Mouse (Mus musculus) hindbrain, embryonic 14.5 days (tissue): Measurements from ENCODE around the gene Npsr1. TPM values are rescaled to one million over a fixed set of nuclear protein-coding genes. Genes with fewer than 3 reads are reported as not detected.

Source experiments
- ATAC-seq: fragments of 200-750 bp; cut with Nextera tagmentation; 2 replicates; pipeline ENCODE4 v1.8.0; 2017; ENCODE audit warnings: moderate number of reproducible peaks, mild to moderate bottlenecking, moderate TSS enrichment, moderate library complexity; ENCODE audit not compliant: low FRiP score
- DNase-seq: peaks from one replicate; pipeline ENCODE4 v3.0.0-alpha.2; 2015; ENCODE audit warnings: low spot score
- H3K27ac ChIP-seq: fragments of 300-500 bp; sonication (generic); 2 replicates; pipeline ENCODE4 v1.5.1; 2014; ENCODE audit warnings: mild to moderate bottlenecking, moderate library complexity
- H3K27me3 ChIP-seq: fragments of 300-500 bp; sonication (generic); 2 replicates; pipeline ENCODE4 v1.6.1; 2014; ENCODE audit warnings: mild to moderate bottlenecking, low read length, mixed read lengths; ENCODE audit not compliant: control insufficient read depth, insufficient read depth
- H3K36me3 ChIP-seq: fragments of 300-500 bp; sonication (generic); replicated peaks from 2 replicates; pipeline ENCODE4 v1.6.1; 2014; ENCODE audit not compliant: control insufficient read depth, insufficient read depth
- H3K4me1 ChIP-seq: fragments of 300-500 bp; sonication (generic); replicated peaks from 2 replicates; pipeline ENCODE4 v1.6.1; 2014; ENCODE audit warnings: antibody characterized with exemption, low read length, mixed read lengths; ENCODE audit not compliant: control insufficient read depth, insufficient read depth
- H3K4me2 ChIP-seq: fragments of 300-500 bp; sonication (generic); replicated peaks from 2 replicates; pipeline ENCODE4 v1.6.1; 2014; ENCODE audit warnings: mild to moderate bottlenecking, moderate library complexity
- H3K4me3 ChIP-seq: fragments of 300-500 bp; sonication (generic); replicated peaks from 2 replicates; pipeline ENCODE4 v1.5.1; 2014; ENCODE audit warnings: mild to moderate bottlenecking, low read length
- H3K9ac ChIP-seq: fragments of 300-500 bp; sonication (generic); 2 replicates; pipeline ENCODE4 v1.6.1; 2014
- H3K9me3 ChIP-seq: fragments of 300-500 bp; sonication (generic); 2 replicates; pipeline ENCODE4 v1.6.1; 2016; ENCODE audit warnings: low read length; ENCODE audit not compliant: control insufficient read depth
- WGBS: fragments of 180-500 bp; shearing (Covaris S2); extraction: QIAGEN DNeasy Blood & Tissue Kit; methylation state at CpG from one replicate; pipeline ENCODE4 v1.1.7; 2014; 5-methylcytosine and 5-hydroxymethylcytosine counted together
- polyA plus RNA-seq: library from polyadenylated mRNA; unstranded; fragments of >200 nt; fragmentation: Nextera tagmentation; extraction: Ambion mirVana; gene quantifications from 2 replicates; pipeline ENCODE4 v1.2.1, GENCODE M21; 2014

The Npsr1 gene
- 0.25 and 0.31 TPM in 2 replicates for polyA plus RNA-seq

DNA sequence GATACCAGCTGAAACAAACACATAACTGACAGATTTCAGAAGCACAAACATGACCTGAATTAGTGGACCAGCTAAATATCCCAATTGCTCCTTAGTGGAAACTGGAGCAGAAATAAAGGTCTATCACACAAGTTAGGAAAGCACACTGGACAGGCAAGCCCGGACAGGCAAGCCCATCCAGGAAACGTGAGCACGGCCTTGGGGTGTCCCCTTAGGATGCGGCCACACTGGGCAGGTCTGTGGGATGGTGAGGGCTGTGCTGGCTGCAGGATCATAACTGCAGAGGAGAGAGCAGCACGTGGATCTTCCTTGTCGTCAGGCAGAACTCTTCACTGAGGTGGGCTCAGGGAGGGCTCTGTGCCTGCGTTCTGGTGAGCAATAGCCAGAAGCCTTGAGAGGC lies at the start of gene Npsr1:
Gene Npsr1, plus strand, starts transcription at position 301 of the 400 bp plus-strand sequence.
- H3K4me3 ChIP-seq = no peak within 1 kb of the TSS
- H3K4me1 ChIP-seq = no peaks in the 10 kb centered on the region
- no peaks in the 10 kb centered on the region for H3K27me3 ChIP-seq
- ATAC-seq (no peak), DNase-seq (no peak)
- 77% methylated on average over 7 of the region's 7 CpGs for WGBS
- no peak within 1 kb of the TSS for H3K9ac ChIP-seq
- no peaks in the 10 kb centered on the region for H3K9me3 ChIP-seq
- no peaks in the 10 kb centered on the region for H3K36me3 ChIP-seq
- no peak within 1 kb of the TSS for H3K4me2 ChIP-seq
- no peak within 1 kb of the TSS for H3K27ac ChIP-seq

DNA sequence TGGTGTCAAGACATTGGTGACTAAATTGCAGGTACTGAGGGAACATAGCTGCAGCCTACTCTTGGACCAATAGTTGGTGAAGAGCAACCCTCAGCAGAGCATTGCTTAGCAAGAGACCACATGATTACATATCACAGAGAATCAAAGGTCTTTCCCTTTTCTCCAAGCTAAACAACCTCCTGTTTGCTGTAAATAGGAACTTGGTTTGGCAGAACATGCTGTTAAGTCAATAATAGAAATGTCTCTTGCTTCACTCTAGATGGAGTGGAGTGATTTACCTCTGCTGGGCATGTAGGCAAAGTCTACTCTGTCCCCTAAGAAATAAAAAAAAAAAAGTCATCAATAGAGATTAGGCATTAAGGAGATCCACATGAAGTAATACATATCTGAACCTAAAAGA lies 46.3 kb upstream of the Npsr1 start:
- ATAC-seq = no peak
- no peak for DNase-seq
- Histone ChIP-seq H3K9me3 (no peaks in the 10 kb centered on the region), H3K4me3 (no peak overlapping the region), H3K36me3 (no peaks in the 10 kb centered on the region), H3K27ac (no peak overlapping the region), H3K4me2 (no peak overlapping the region), H3K9ac (no peak overlapping the region), H3K4me1 (no peaks in the 10 kb centered on the region), H3K27me3 (no peaks in the 10 kb centered on the region)

DNA sequence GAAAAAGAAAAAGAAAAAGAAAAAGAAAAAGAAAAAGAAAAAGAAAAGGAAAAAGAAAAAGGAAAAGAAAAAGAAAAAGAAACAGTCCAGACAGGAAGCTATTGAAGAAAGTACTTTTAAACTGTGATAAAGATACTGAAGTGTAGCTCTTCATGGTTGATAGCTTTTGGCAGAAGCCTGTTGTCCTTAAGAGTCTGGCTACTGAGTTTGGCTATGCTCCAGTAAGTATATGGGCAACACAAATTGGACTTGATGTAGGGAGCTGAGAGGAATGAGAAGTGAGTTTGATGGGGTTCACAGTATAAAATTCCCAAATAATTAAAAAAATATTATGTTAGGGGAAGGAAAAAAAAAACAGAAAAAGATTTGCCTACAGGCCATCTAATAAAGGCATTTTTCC lies 34.5 kb upstream of the Npsr1 start:
- Histone ChIP-seq H3K9ac (no peak overlapping the region), H3K4me3 (no peak overlapping the region), H3K27me3 (no peaks in the 10 kb centered on the region), H3K9me3 (no peaks in the 10 kb centered on the region), H3K4me1 (no peaks in the 10 kb centered on the region), H3K36me3 (no peaks in the 10 kb centered on the region), H3K27ac (no peak overlapping the region), H3K4me2 (no peak overlapping the region)
- DNase-seq = no peak
- no peak for ATAC-seq

DNA sequence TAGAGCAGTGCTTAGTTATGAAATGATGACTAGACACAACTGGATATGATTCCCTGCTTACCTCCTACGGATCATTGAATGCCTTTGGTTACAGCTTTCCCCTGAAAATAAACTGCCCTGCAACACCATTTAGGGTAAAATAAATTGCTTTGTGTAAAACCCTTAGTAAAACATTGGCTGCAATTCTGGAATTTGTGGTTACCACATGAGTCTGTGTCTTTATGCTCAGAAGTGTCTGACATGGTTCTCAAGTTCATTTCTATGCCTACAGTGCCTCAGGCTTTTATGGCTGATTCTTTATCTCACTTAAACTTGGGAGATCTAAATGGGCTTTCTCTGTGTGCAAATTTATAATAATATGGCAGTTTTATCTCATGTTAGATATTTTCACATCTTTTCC lies 26.1 kb upstream of the Npsr1 start:
- H3K9ac ChIP-seq = no peak overlapping the region
- H3K9me3 ChIP-seq = no peaks in the 10 kb centered on the region
- 84% methylated on average over 1 of the region's 1 CpGs for whole genome bisulfite sequencing
- DNase-seq = peak; percentile 7
- no peaks in the 10 kb centered on the region for H3K36me3 ChIP-seq
- no peak overlapping the region for H3K4me2 ChIP-seq
- no peak overlapping the region for H3K27ac ChIP-seq
- no peak for ATAC-seq
- H3K4me1 ChIP-seq = no peaks in the 10 kb centered on the region
- H3K4me3 ChIP-seq = no peak overlapping the region
- H3K27me3 ChIP-seq = no peaks in the 10 kb centered on the region

DNA sequence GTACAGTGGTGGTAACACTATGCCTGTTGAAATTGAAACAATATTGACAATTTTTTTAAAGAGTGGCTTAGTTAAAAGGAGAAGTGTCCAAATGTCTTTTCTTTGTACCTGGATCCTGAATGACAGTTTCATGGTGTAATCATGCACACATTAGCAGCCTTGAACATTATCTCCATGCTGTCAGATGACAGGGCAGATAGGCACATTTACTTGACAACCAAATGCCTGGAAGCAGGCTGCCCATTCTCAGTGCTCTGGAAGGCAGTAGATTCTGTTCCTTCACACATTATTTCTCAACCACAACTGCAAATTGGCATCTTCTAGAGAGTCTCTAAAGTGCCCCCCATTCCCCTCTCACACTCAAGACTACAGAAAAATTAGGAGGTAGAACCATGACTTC lies 20.2 kb upstream of the Npsr1 start:
- ATAC-seq (no peak), DNase-seq (no peak)
- no peaks in the 10 kb centered on the region for H3K4me1 ChIP-seq
- H3K9ac ChIP-seq = no peak overlapping the region
- no peaks in the 10 kb centered on the region for H3K36me3 ChIP-seq
- no peak overlapping the region for H3K4me2 ChIP-seq
- no peaks in the 10 kb centered on the region for H3K9me3 ChIP-seq
- H3K4me3 ChIP-seq = no peak overlapping the region
- no peaks in the 10 kb centered on the region for H3K27me3 ChIP-seq
- no peak overlapping the region for H3K27ac ChIP-seq

GRCm38 (mm10) chr9:24091875-24092274 lies 5.9 kb upstream of the Npsr1 start:
- ATAC-seq (no peak), DNase-seq (no peak)
- Histone ChIP-seq H3K4me3 (no peak overlapping the region), H3K27ac (no peak overlapping the region), H3K9ac (no peak overlapping the region), H3K4me1 (no peaks in the 10 kb centered on the region), H3K27me3 (no peaks in the 10 kb centered on the region), H3K9me3 (no peaks in the 10 kb centered on the region), H3K36me3 (no peaks in the 10 kb centered on the region), H3K4me2 (no peak overlapping the region)

DNA sequence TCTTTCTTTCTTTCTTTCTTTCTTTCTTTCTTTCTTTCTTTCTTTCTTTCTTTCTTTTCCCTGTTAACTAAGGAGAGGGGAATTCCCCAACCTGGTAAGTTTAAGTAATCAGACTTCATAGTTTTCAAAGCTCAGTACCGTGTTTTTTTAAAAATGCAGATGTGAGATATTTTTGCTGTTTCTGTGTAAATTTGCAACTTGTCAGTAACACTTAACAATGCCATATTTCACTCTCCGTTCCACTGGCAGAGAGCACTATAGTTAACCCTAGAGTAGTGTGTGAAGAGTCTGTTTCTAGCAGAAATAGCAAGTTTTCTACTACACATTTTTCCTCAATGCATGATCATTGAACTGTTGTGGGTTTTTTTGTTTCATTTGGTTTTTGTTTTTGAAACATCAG lies 730 bp downstream of the Npsr1 start:
- Histone ChIP-seq H3K27me3 (no peaks in the 10 kb centered on the region), H3K4me1 (no peaks in the 10 kb centered on the region), H3K9ac (no peak overlapping the region), H3K9me3 (no peaks in the 10 kb centered on the region), H3K27ac (no peak overlapping the region), H3K4me3 (no peak overlapping the region), H3K4me2 (no peak overlapping the region), H3K36me3 (no peaks in the 10 kb centered on the region)
- DNase-seq (no peak), ATAC-seq (no peak)
- 75% methylated on average over 2 of the region's 2 CpGs for WGBS

DNA sequence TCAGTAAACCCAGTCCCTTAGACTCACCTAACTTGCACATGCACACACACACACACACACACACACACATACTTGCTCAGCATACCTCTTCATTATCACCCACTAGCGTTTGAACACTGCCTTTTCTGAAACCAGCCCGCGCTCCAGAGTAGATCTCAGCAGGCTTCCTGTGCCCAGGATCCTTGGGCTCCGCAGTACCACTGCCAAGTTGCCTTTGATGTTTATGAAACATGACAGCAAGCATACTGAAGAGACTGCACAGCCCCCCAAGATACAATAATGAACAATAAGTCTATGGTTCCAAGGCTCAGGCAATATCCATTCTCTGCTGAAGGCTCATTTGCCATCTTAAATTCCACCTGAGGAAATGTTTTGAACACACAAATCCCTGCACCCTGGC lies 1.8 kb downstream of the Npsr1 start:
- Histone ChIP-seq H3K36me3 (no peaks in the 10 kb centered on the region), H3K9ac (no peak overlapping the region), H3K27me3 (no peaks in the 10 kb centered on the region), H3K9me3 (no peaks in the 10 kb centered on the region), H3K4me2 (no peak overlapping the region), H3K27ac (no peak overlapping the region), H3K4me3 (no peak overlapping the region), H3K4me1 (no peaks in the 10 kb centered on the region)
- no peak for ATAC-seq
- no peak for DNase-seq
- 58% methylated on average over 4 of the region's 4 CpGs for WGBS

GRCm38 (mm10) chr9:24119423-24119822 lies 21.6 kb downstream of the Npsr1 start:
- no peaks in the 10 kb centered on the region for H3K36me3 ChIP-seq
- 57% methylated on average over 4 of the region's 4 CpGs for WGBS
- ATAC-seq = no peak; the same call in 1 of the 2 replicates

GRCm38 (mm10) chr9:24133142-24133541 lies 35.3 kb downstream of the Npsr1 start:
- Histone ChIP-seq H3K9ac (no peak overlapping the region), H3K27me3 (no peaks in the 10 kb centered on the region), H3K4me3 (no peak overlapping the region), H3K4me2 (no peak overlapping the region), H3K9me3 (no peaks in the 10 kb centered on the region), H3K4me1 (no peaks in the 10 kb centered on the region), H3K36me3 (no peaks in the 10 kb centered on the region), H3K27ac (no peak overlapping the region)
- 88% methylated on average over 1 of the region's 1 CpGs for WGBS
- ATAC-seq (no peak), DNase-seq (no peak)

More at GRCm38 (mm10) chr9:24119423-24119822, 21.6 kb downstream of the Npsr1 start:
- no peak overlapping the region for H3K4me3 ChIP-seq
- H3K9ac ChIP-seq = no peak overlapping the region
- H3K4me1 ChIP-seq = no peaks in the 10 kb centered on the region
- no peak overlapping the region for H3K27ac ChIP-seq
- H3K9me3 ChIP-seq = no peaks in the 10 kb centered on the region
- no peak overlapping the region for H3K4me2 ChIP-seq
- peak; percentile 62 for DNase-seq
- no peaks in the 10 kb centered on the region for H3K27me3 ChIP-seq
